Mouse (Mus musculus): ENCODE data around the gene Scarb1.

- TF ChIP-seq CTCF (IDR thresholded peaks at IDR 0.05) (no peak), EP300 (IDR thresholded peaks at IDR 0.05) (no peak)
These were observed 16.9 kb downstream of the Scarb1 start for GRCm38 (mm10) chr5:125323939-125324480.

All from lung, postnatal 0 days (tissue).